Mouse (Mus musculus): ENCODE data around the gene Psme1.

The Psme1 gene

GRCm38 (mm10) chr14:55577871-55578667 is at the start of gene Psme1:
Gene Psme1, plus strand, starts transcription at chr14:55578123.
- in situ Hi-C loops (cut with MboI, MseI): no loop called here

GRCm38 (mm10) chr14:55536116-55536745 is 41.7 kb upstream of the Psme1 start:
- in situ Hi-C loops (cut with MboI, MseI): no loop called here

GRCm38 (mm10) chr14:55540067-55540786 is 37.7 kb upstream of the Psme1 start, which contains the start of gene Pck2:
Gene Pck2, plus strand, starts transcription at chr14:55540266.
- in situ Hi-C loops (cut with MboI, MseI): no loop called here

- in situ Hi-C loops (cut with MboI, MseI): no loop called here
Measured at GRCm38 (mm10) chr14:55540787-55541321, 37.1 kb upstream of the Psme1 start.

- in situ Hi-C loops (cut with MboI, MseI): no loop called here
Measured at GRCm38 (mm10) chr14:55542268-55542667, 35.7 kb upstream of the Psme1 start.

GRCm38 (mm10) chr14:55544334-55544733 is 33.6 kb upstream of the Psme1 start:
- in situ Hi-C loops (cut with MboI, MseI): no loop called here

- in situ Hi-C loops (cut with MboI, MseI): no loop called here
Measured at GRCm38 (mm10) chr14:55550191-55550590, 27.7 kb upstream of the Psme1 start.

- in situ Hi-C loops (cut with MboI, MseI): no loop called here
Measured at GRCm38 (mm10) chr14:55551347-55551746, 26.6 kb upstream of the Psme1 start.

GRCm38 (mm10) chr14:55551794-55552193 is 26.1 kb upstream of the Psme1 start:
- in situ Hi-C loops (cut with MboI, MseI): no loop called here

- in situ Hi-C loops (cut with MboI, MseI): no loop called here
Measured at GRCm38 (mm10) chr14:55554635-55555034, 23.3 kb upstream of the Psme1 start.

- in situ Hi-C loops (cut with MboI, MseI): no loop called here
Measured at GRCm38 (mm10) chr14:55555788-55556187, 22.1 kb upstream of the Psme1 start.

GRCm38 (mm10) chr14:55557003-55557402 is 20.9 kb upstream of the Psme1 start:
- in situ Hi-C loops (cut with MboI, MseI): no loop called here

GRCm38 (mm10) chr14:55557587-55557986 is 20.3 kb upstream of the Psme1 start:
- in situ Hi-C loops (cut with MboI, MseI): no loop called here

- in situ Hi-C loops (cut with MboI, MseI): no loop called here
Measured at GRCm38 (mm10) chr14:55558740-55559448, 19.0 kb upstream of the Psme1 start.

- in situ Hi-C loops (cut with MboI, MseI): no loop called here
Measured at GRCm38 (mm10) chr14:55559799-55560201, 18.1 kb upstream of the Psme1 start, which contains the start of gene Dcaf11. Gene Dcaf11, plus strand, starts transcription at chr14:55560006.

- in situ Hi-C loops (cut with MboI, MseI): no loop called here
Measured at GRCm38 (mm10) chr14:55560202-55561073, 17.5 kb upstream of the Psme1 start, which contains the start of gene A730061H03Rik. Gene A730061H03Rik, minus strand, starts transcription at chr14:55560406.

GRCm38 (mm10) chr14:55561860-55562259 is 16.1 kb upstream of the Psme1 start:
- in situ Hi-C loops (cut with MboI, MseI): no loop called here

GRCm38 (mm10) chr14:55563249-55563648 is 14.7 kb upstream of the Psme1 start:
- in situ Hi-C loops (cut with MboI, MseI): no loop called here

- in situ Hi-C loops (cut with MboI, MseI): no loop called here
Measured at GRCm38 (mm10) chr14:55565748-55566147, 12.2 kb upstream of the Psme1 start.

- in situ Hi-C loops (cut with MboI, MseI): no loop called here
Measured at GRCm38 (mm10) chr14:55567496-55567895, 10.4 kb upstream of the Psme1 start.
